Mouse (Mus musculus) lung, embryonic 16.5 days (tissue): ENCODE measurements around the gene Tc2n. TPM values are rescaled to one million over a fixed set of nuclear protein-coding genes. Genes with fewer than 3 reads are reported as not detected.

Experiments
- ATAC-seq: fragments of 200-750 bp; cut with Nextera tagmentation; 2 replicates; pipeline ENCODE4 v1.8.0; 2017; ENCODE audit warnings: low read depth, mild to moderate bottlenecking, moderate library complexity
- H3K27ac ChIP-seq: fragments of 300-500 bp; sonication (generic); 2 replicates; pipeline ENCODE4 v1.5.1; 2014; ENCODE audit warnings: mild to moderate bottlenecking, control low read depth, low read length
- H3K27me3 ChIP-seq: fragments of 300-500 bp; sonication (generic); 2 replicates; pipeline ENCODE4 v1.6.1; 2014; ENCODE audit warnings: low read depth, low read length, mixed read lengths; ENCODE audit not compliant: control insufficient read depth, insufficient read depth
- H3K36me3 ChIP-seq: fragments of 300-500 bp; sonication (generic); 2 replicates; pipeline ENCODE4 v1.6.1; 2014; ENCODE audit warnings: low read length; ENCODE audit not compliant: control insufficient read depth, insufficient read depth
- H3K4me1 ChIP-seq: fragments of 300-500 bp; sonication (generic); replicated peaks from 2 replicates; pipeline ENCODE4 v1.6.1; 2014; ENCODE audit warnings: low read length, mixed read lengths; ENCODE audit not compliant: control insufficient read depth, insufficient read depth
- H3K4me2 ChIP-seq: fragments of 300-500 bp; sonication (generic); 2 replicates; pipeline ENCODE4 v1.6.1; 2014; ENCODE audit warnings: low read depth, low read length, control low read depth
- H3K4me3 ChIP-seq: fragments of 300-500 bp; sonication (generic); 2 replicates; pipeline ENCODE4 v1.5.1; 2014; ENCODE audit warnings: mild to moderate bottlenecking, low read length, control low read depth
- H3K9ac ChIP-seq: fragments of 300-500 bp; sonication (generic); 2 replicates; pipeline ENCODE4 v1.6.1; 2014; ENCODE audit warnings: low read length, control low read depth
- H3K9me3 ChIP-seq: fragments of 300-500 bp; sonication (generic); 2 replicates; pipeline ENCODE4 v1.6.1; 2016; ENCODE audit warnings: low read length; ENCODE audit not compliant: control insufficient read depth
- WGBS: fragments of 180-500 bp; shearing (Covaris S2); extraction: QIAGEN DNeasy Blood & Tissue Kit; methylation state at CpG from one replicate; pipeline ENCODE4 v1.1.7; 2014; 5-methylcytosine and 5-hydroxymethylcytosine counted together
- polyA plus RNA-seq: library from polyadenylated mRNA; unstranded; fragments of >200 nt; fragmentation: Nextera tagmentation; extraction: Ambion mirVana; gene quantifications from 2 replicates; pipeline ENCODE4 v1.2.1, GENCODE M21; 2015

Gene Tc2n
- 9.7 and 11.2 TPM in 2 replicates for polyA plus RNA-seq

- Histone ChIP-seq H3K9me3 (no peaks in the 10 kb centered on the region), H3K27me3 (peaks cover 5% of the 10 kb centered on the region; the same call in 1 of the 2 replicates), H3K36me3 (no peaks in the 10 kb centered on the region), H3K4me1 (no peaks in the 10 kb centered on the region), H3K4me2 (peak within 1 kb of the TSS; percentile 92), H3K9ac (peak within 1 kb of the TSS; percentile 79), H3K27ac (peak within 1 kb of the TSS; percentile 94), H3K4me3 (peak within 1 kb of the TSS; percentile 69)
- peak; percentile 98 for ATAC-seq
- WGBS: under 1% methylated on average over 68 of the region's 75 CpGs
These were observed at the start of gene Tc2n for GRCm38 (mm10) chr12:101718054-101718754. TSS of gene Tc2n (minus strand) at chr12:101718523.

GRCm38 (mm10) chr12:101767306-101768053 is 49.2 kb upstream of the Tc2n start:
- H3K4me1 ChIP-seq: peaks cover 25% of the 10 kb centered on the region
- no peak overlapping the region for H3K4me3 ChIP-seq
- H3K36me3 ChIP-seq: no peaks in the 10 kb centered on the region
- H3K27ac ChIP-seq: peak overlapping the region; percentile 97
- ATAC-seq: peak; percentile 45
- H3K9me3 ChIP-seq: no peaks in the 10 kb centered on the region
- H3K27me3 ChIP-seq: no peaks in the 10 kb centered on the region
- no peak overlapping the region; the same call in 1 of the 2 replicates for H3K9ac ChIP-seq
- 34% methylated on average over 9 of the region's 9 CpGs for WGBS
- no peak overlapping the region for H3K4me2 ChIP-seq

DNA sequence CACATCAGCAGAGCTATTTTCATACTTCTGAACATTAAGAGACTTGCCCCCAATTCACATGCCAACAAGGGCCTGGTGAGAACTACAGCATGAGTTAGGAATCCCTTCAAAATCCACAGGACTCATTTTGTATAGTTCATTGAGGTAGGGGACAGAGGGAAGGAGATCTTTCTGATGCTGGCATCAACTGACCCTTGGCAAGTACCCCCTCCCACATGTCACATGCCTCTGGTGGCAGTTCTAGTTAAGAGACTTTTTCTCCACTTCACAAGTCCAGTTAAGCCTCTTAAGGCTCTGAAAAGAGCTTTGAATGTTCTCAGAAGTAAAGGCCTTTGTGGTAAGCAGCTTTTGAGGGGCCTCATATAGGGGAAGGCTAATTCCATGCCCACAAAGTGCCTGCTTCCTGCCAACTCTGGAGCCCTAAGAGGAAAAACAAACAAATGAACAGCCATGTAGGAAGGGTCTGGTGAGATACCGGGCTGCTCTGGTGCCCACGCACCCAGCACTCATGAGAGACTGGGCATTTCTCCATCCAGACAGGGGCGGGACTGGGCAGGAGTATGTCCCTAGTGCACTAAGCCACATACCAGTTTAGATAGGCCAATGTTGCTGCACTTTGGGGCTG is 48.0 kb upstream of the Tc2n start:
- no peak overlapping the region for H3K9ac ChIP-seq
- H3K4me2 ChIP-seq: no peak overlapping the region
- H3K27ac ChIP-seq: peak overlapping the region; percentile 97
- WGBS: 40% methylated on average over 3 of the region's 3 CpGs
- peaks cover 25% of the 10 kb centered on the region for H3K4me1 ChIP-seq
- H3K4me3 ChIP-seq: no peak overlapping the region
- H3K9me3 ChIP-seq: no peaks in the 10 kb centered on the region
- ATAC-seq: peak; percentile 91
- H3K27me3 ChIP-seq: no peaks in the 10 kb centered on the region
- no peaks in the 10 kb centered on the region for H3K36me3 ChIP-seq

- Histone ChIP-seq H3K9me3 (no peaks in the 10 kb centered on the region), H3K36me3 (no peaks in the 10 kb centered on the region), H3K4me1 (peaks cover 25% of the 10 kb centered on the region), H3K27ac (no peak overlapping the region), H3K9ac (no peak overlapping the region), H3K27me3 (no peaks in the 10 kb centered on the region), H3K4me2 (no peak overlapping the region), H3K4me3 (no peak overlapping the region)
- no peak for ATAC-seq
- 68% methylated on average over 5 of the region's 5 CpGs for WGBS
These were observed 46.5 kb upstream of the Tc2n start for GRCm38 (mm10) chr12:101764870-101765269.

- H3K36me3 ChIP-seq: no peaks in the 10 kb centered on the region
- H3K27ac ChIP-seq: no peak overlapping the region
- no peak overlapping the region for H3K4me3 ChIP-seq
- no peaks in the 10 kb centered on the region for H3K9me3 ChIP-seq
- H3K4me2 ChIP-seq: no peak overlapping the region
- ATAC-seq: no peak
- WGBS: 66% methylated on average over 3 of the region's 3 CpGs
- peaks cover 24% of the 10 kb centered on the region for H3K4me1 ChIP-seq
- H3K9ac ChIP-seq: no peak overlapping the region
- H3K27me3 ChIP-seq: no peaks in the 10 kb centered on the region
These were observed 44.7 kb upstream of the Tc2n start for GRCm38 (mm10) chr12:101763065-101763464.

DNA sequence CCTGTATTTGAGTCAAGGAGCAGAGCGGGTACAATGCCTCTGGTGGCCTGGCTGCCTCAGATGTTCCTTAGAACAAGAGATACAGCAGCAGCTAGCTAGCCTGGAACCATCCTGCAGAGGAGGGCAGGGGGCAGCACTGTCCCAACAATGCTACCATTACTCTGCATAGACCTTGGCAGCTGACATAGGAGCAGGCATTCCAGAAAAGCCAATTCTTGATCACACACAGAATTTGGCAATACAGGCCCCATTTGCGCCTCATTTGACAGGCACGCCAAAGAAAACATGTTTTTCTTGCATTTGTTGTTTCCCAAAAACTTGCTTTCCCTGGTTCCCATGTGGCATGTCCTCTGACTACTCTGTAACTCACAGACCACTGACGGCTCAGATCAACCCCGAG is 43.7 kb upstream of the Tc2n start:
- ATAC-seq: no peak

DNA sequence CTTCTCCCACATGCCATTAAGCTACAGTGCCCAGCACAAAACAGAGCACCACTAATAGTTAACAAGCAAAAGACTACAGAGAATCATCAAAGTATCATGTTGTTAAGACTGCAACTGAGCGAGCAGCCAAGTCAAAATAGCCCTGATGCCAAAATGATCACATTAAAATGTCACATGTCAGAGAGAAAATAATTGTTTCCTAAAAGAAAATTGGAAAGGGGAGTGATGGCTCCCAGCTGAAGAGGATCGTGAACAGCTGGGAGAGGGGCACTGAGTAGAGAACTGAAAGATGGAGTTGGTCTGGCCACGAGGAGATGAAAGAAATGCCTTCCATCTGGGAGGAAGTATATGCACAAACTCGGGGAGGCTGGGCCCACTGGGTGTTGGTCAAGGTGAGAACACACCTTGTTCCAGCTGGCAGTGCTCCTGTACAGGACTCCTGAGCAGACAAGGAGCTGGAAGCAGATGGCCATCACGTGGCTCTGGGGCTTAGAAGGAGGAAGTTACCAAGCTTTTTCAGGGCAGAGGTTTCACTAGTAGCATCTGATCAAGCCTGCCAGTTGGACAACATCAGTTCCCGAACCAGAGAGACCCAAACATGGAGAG is 41.2 kb upstream of the Tc2n start:
- H3K27me3 ChIP-seq: no peaks in the 10 kb centered on the region
- H3K9ac ChIP-seq: no peak overlapping the region
- peak; percentile 49 for ATAC-seq
- H3K36me3 ChIP-seq: no peaks in the 10 kb centered on the region
- WGBS: 53% methylated on average over 6 of the region's 6 CpGs
- H3K4me2 ChIP-seq: no peak overlapping the region
- no peak overlapping the region for H3K27ac ChIP-seq
- H3K4me1 ChIP-seq: peaks cover 4% of the 10 kb centered on the region; the same call in 1 of the 2 replicates
- no peaks in the 10 kb centered on the region for H3K9me3 ChIP-seq
- H3K4me3 ChIP-seq: no peak overlapping the region

More for the DNA sequence above, 43.7 kb upstream of the Tc2n start:
- H3K4me3 ChIP-seq: no peak overlapping the region
- 71% methylated on average over 5 of the region's 5 CpGs for WGBS
- H3K27me3 ChIP-seq: no peaks in the 10 kb centered on the region
- H3K4me1 ChIP-seq: peaks cover 18% of the 10 kb centered on the region
- H3K36me3 ChIP-seq: no peaks in the 10 kb centered on the region
- H3K9ac ChIP-seq: no peak overlapping the region
- no peak overlapping the region for H3K4me2 ChIP-seq
- H3K27ac ChIP-seq: no peak overlapping the region
- H3K9me3 ChIP-seq: no peaks in the 10 kb centered on the region

DNA sequence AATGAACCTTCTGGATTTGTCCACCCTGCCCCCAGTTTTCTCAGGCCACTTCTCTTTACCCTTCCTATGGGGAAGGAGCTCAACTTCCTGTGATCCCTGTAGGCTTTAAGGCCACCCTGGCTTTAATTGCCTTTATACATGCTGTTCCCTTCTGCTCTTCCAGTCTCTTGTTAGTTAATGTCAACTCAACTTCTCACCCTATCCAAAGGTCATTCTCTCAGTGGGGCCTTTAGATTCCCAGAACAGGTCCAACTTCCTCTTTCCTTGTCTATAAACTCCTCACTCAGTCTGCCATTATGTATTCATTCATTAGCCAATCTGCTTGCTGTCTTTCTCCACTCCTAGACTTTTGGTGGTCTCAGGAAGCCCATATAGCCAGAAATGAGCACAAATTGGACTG is 40.4 kb upstream of the Tc2n start:
- 0 out of 2 replicates have a peak overlapping the region, but pooled peaks have one; percentile 4 for H3K27ac ChIP-seq

DNA sequence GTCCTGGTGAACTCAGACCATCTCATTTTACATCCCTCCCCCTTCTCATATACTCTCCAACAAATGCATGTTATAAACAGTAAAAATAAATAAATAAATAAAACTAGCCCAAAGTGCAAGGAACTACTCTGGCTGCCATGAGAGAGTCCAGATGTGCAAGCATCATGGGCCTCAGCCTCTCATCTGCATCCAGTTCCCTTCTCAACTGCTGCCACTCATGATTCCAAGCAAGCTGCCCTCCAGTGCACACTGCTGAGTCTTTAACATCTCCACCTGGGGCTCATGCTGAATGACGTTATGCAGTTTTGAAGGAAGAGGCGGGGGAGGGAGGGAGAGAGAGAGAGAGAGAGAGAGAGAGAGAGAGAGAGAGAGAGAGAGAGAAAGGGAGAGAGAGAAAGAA is 24.1 kb upstream of the Tc2n start:
- Histone ChIP-seq H3K36me3 (no peaks in the 10 kb centered on the region), H3K27me3 (no peaks in the 10 kb centered on the region), H3K27ac (no peak overlapping the region), H3K9ac (no peak overlapping the region), H3K4me2 (no peak overlapping the region), H3K9me3 (no peaks in the 10 kb centered on the region), H3K4me1 (no peaks in the 10 kb centered on the region), H3K4me3 (no peak overlapping the region)
- no peak for ATAC-seq
- WGBS: 43% methylated on average over 2 of the region's 2 CpGs

More for the DNA sequence above, 40.4 kb upstream of the Tc2n start:
- H3K9me3 ChIP-seq: no peaks in the 10 kb centered on the region
- H3K4me3 ChIP-seq: no peak overlapping the region
- peaks cover 4% of the 10 kb centered on the region; the same call in 1 of the 2 replicates for H3K4me1 ChIP-seq
- no peak for ATAC-seq
- H3K27me3 ChIP-seq: no peaks in the 10 kb centered on the region
- H3K4me2 ChIP-seq: no peak overlapping the region
- H3K36me3 ChIP-seq: no peaks in the 10 kb centered on the region
- no peak overlapping the region for H3K9ac ChIP-seq
